Mouse (Mus musculus): ENCODE measurements around the gene Kif26b. TPM values are rescaled to one million over a fixed set of nuclear protein-coding genes. Genes with fewer than 3 reads are reported as not detected.
A peak's percentile ranks its signal among the peaks of the same experiment; 100 is the strongest.

Gene Kif26b
- polyA plus RNA-seq, 1 experiment from 2014 or later = 8.7 TPM

- Histone ChIP-seq H3K4me3 (replicated peaks) (no peak overlapping the region), H3K4me1 (peaks cover 4% of the 10 kb centered on the region; the same call in 1 of the 2 replicates), H3K27ac (replicated peaks) (no peak overlapping the region), H3K36me3 (0 out of 2 replicates have a peak, but pooled peaks cover 3% of the 10 kb centered on the region), H3K9me3 (replicated peaks) (no peaks in the 10 kb centered on the region), H3K4me2 (replicated peaks) (no peak overlapping the region), H3K9ac (no peak overlapping the region), H3K27me3 (no peaks in the 10 kb centered on the region)
- 92% methylated on average over 3 of the region's 3 CpGs for WGBS
- no peak for ATAC-seq (ENCODE audit: insufficient number of reproducible peaks, low FRiP score, low TSS enrichment, low read depth)
Observed at GRCm38 (mm10) chr1:178730271-178730670, 201.3 kb downstream of the Kif26b start.

GRCm38 (mm10) chr1:178733035-178733434 lies 204.1 kb downstream of the Kif26b start:
- H3K27ac ChIP-seq (replicated peaks) = no peak overlapping the region
- H3K36me3 ChIP-seq = 0 out of 2 replicates have a peak, but pooled peaks cover 3% of the 10 kb centered on the region
- no peak for ATAC-seq (ENCODE audit: insufficient number of reproducible peaks, low FRiP score, low TSS enrichment, low read depth)
- H3K4me2 ChIP-seq (replicated peaks) = no peak overlapping the region
- 63% methylated on average over 9 of the region's 9 CpGs for whole genome bisulfite sequencing
- H3K27me3 ChIP-seq = no peaks in the 10 kb centered on the region
- H3K9ac ChIP-seq = no peak overlapping the region
- peaks cover 4% of the 10 kb centered on the region; the same call in 1 of the 2 replicates for H3K4me1 ChIP-seq
- no peak overlapping the region for H3K4me3 ChIP-seq (replicated peaks)
- H3K9me3 ChIP-seq (replicated peaks) = no peaks in the 10 kb centered on the region

- H3K4me2 ChIP-seq (replicated peaks) = no peak overlapping the region
- peaks cover 4% of the 10 kb centered on the region; the same call in 1 of the 2 replicates for H3K4me1 ChIP-seq
- WGBS = 68% methylated on average over 4 of the region's 4 CpGs
- H3K4me3 ChIP-seq (replicated peaks) = no peak overlapping the region
- no peaks in the 10 kb centered on the region for H3K27me3 ChIP-seq
- no peak overlapping the region for H3K27ac ChIP-seq (replicated peaks)
- 0 out of 2 replicates have a peak, but pooled peaks cover 3% of the 10 kb centered on the region for H3K36me3 ChIP-seq
- no peak for ATAC-seq (ENCODE audit: insufficient number of reproducible peaks, low FRiP score, low TSS enrichment, low read depth)
- no peak overlapping the region for H3K9ac ChIP-seq
- no peaks in the 10 kb centered on the region for H3K9me3 ChIP-seq (replicated peaks)
Observed at GRCm38 (mm10) chr1:178734576-178734975, 205.7 kb downstream of the Kif26b start.

- no peak for ATAC-seq (ENCODE audit: insufficient number of reproducible peaks, low FRiP score, low TSS enrichment, low read depth)
- no peaks in the 10 kb centered on the region for H3K9me3 ChIP-seq (replicated peaks)
- no peaks in the 10 kb centered on the region for H3K27me3 ChIP-seq
- H3K4me1 ChIP-seq = peaks cover 4% of the 10 kb centered on the region; the same call in 1 of the 2 replicates
- H3K4me3 ChIP-seq (replicated peaks) = no peak overlapping the region
- no peak overlapping the region for H3K4me2 ChIP-seq (replicated peaks)
- 89% methylated on average over 2 of the region's 2 CpGs for WGBS
- no peaks in the 10 kb centered on the region for H3K36me3 ChIP-seq
- no peak overlapping the region for H3K9ac ChIP-seq
- no peak overlapping the region for H3K27ac ChIP-seq (replicated peaks)
Observed at GRCm38 (mm10) chr1:178736931-178737330, 208.0 kb downstream of the Kif26b start.

- no peak for ATAC-seq (ENCODE audit: insufficient number of reproducible peaks, low FRiP score, low TSS enrichment, low read depth)
- Histone ChIP-seq H3K4me1 (peaks cover 22% of the 10 kb centered on the region), H3K27ac (replicated peaks) (no peak overlapping the region), H3K4me3 (replicated peaks) (no peak overlapping the region), H3K27me3 (no peaks in the 10 kb centered on the region), H3K9me3 (replicated peaks) (no peaks in the 10 kb centered on the region), H3K4me2 (replicated peaks) (no peak overlapping the region), H3K9ac (no peak overlapping the region), H3K36me3 (no peaks in the 10 kb centered on the region)
- 67% methylated on average over 5 of the region's 5 CpGs for WGBS
Observed at GRCm38 (mm10) chr1:178743820-178744219, 214.9 kb downstream of the Kif26b start.

GRCm38 (mm10) chr1:178744526-178744925 lies 215.6 kb downstream of the Kif26b start:
- 61% methylated on average over 7 of the region's 7 CpGs for WGBS
- no peak overlapping the region for H3K4me3 ChIP-seq (replicated peaks)
- no peak for ATAC-seq (ENCODE audit: insufficient number of reproducible peaks, low FRiP score, low TSS enrichment, low read depth)
- no peaks in the 10 kb centered on the region for H3K27me3 ChIP-seq
- no peaks in the 10 kb centered on the region for H3K36me3 ChIP-seq
- no peak overlapping the region for H3K9ac ChIP-seq
- no peak overlapping the region for H3K27ac ChIP-seq (replicated peaks)
- no peak overlapping the region for H3K4me2 ChIP-seq (replicated peaks)
- peaks cover 22% of the 10 kb centered on the region for H3K4me1 ChIP-seq
- H3K9me3 ChIP-seq (replicated peaks) = no peaks in the 10 kb centered on the region

- no peak overlapping the region for H3K4me3 ChIP-seq (replicated peaks)
- H3K9ac ChIP-seq = no peak overlapping the region
- 66% methylated on average over 6 of the region's 6 CpGs for WGBS
- H3K27me3 ChIP-seq = no peaks in the 10 kb centered on the region
- no peaks in the 10 kb centered on the region for H3K36me3 ChIP-seq
- H3K4me1 ChIP-seq = peaks cover 22% of the 10 kb centered on the region
- H3K4me2 ChIP-seq (replicated peaks) = no peak overlapping the region
- no peak for ATAC-seq (ENCODE audit: insufficient number of reproducible peaks, low FRiP score, low TSS enrichment, low read depth)
- no peak overlapping the region for H3K27ac ChIP-seq (replicated peaks)
- no peaks in the 10 kb centered on the region for H3K9me3 ChIP-seq (replicated peaks)
Observed at GRCm38 (mm10) chr1:178744961-178745360, 216.0 kb downstream of the Kif26b start.

- Histone ChIP-seq H3K4me2 (replicated peaks) (no peak overlapping the region), H3K4me3 (replicated peaks) (no peak overlapping the region), H3K4me1 (peaks cover 22% of the 10 kb centered on the region), H3K27ac (replicated peaks) (no peak overlapping the region), H3K36me3 (no peaks in the 10 kb centered on the region), H3K9ac (no peak overlapping the region), H3K27me3 (no peaks in the 10 kb centered on the region), H3K9me3 (replicated peaks) (no peaks in the 10 kb centered on the region)
- ATAC-seq (ENCODE audit: insufficient number of reproducible peaks, low FRiP score, low TSS enrichment, low read depth) = no peak
- 60% methylated on average over 6 of the region's 6 CpGs for WGBS
Observed at GRCm38 (mm10) chr1:178745471-178745870, 216.5 kb downstream of the Kif26b start.

- 34% methylated on average over 13 of the region's 13 CpGs for WGBS
- Histone ChIP-seq H3K9ac (no peak overlapping the region), H3K4me2 (replicated peaks) (peak overlapping the region; percentile 24; the same call in 1 of the 2 replicates), H3K4me3 (replicated peaks) (no peak overlapping the region), H3K4me1 (peaks cover 22% of the 10 kb centered on the region), H3K36me3 (no peaks in the 10 kb centered on the region), H3K9me3 (replicated peaks) (no peaks in the 10 kb centered on the region), H3K27me3 (no peaks in the 10 kb centered on the region), H3K27ac (replicated peaks) (no peak overlapping the region)
- no peak for ATAC-seq (ENCODE audit: insufficient number of reproducible peaks, low FRiP score, low TSS enrichment, low read depth)
Observed at GRCm38 (mm10) chr1:178747279-178748221, 218.6 kb downstream of the Kif26b start.

GRCm38 (mm10) chr1:178748222-178748600 lies 219.3 kb downstream of the Kif26b start:
- Histone ChIP-seq H3K9ac (no peak overlapping the region), H3K36me3 (no peaks in the 10 kb centered on the region), H3K9me3 (replicated peaks) (no peaks in the 10 kb centered on the region), H3K27me3 (no peaks in the 10 kb centered on the region), H3K4me2 (replicated peaks) (peak overlapping the region; percentile 24; the same call in 1 of the 2 replicates), H3K4me1 (peaks cover 22% of the 10 kb centered on the region), H3K4me3 (replicated peaks) (no peak overlapping the region), H3K27ac (replicated peaks) (no peak overlapping the region)
- WGBS = 26% methylated on average over 7 of the region's 7 CpGs
- no peak for ATAC-seq (ENCODE audit: insufficient number of reproducible peaks, low FRiP score, low TSS enrichment, low read depth)

GRCm38 (mm10) chr1:178748617-178749016 lies 219.7 kb downstream of the Kif26b start:
- Histone ChIP-seq H3K4me2 (replicated peaks) (no peak overlapping the region), H3K4me1 (peaks cover 22% of the 10 kb centered on the region), H3K27me3 (no peaks in the 10 kb centered on the region), H3K27ac (replicated peaks) (no peak overlapping the region), H3K9ac (no peak overlapping the region), H3K36me3 (no peaks in the 10 kb centered on the region), H3K9me3 (replicated peaks) (no peaks in the 10 kb centered on the region), H3K4me3 (replicated peaks) (no peak overlapping the region)
- ATAC-seq (ENCODE audit: insufficient number of reproducible peaks, low FRiP score, low TSS enrichment, low read depth) = no peak
- 93% methylated on average over 1 of the region's 1 CpGs for WGBS
